Mouse (Mus musculus) embryonic fibroblast, embryonic 13.5 days (primary cell): ENCODE data around the gene P2rx6.

Source experiments
- CTCF ChIP-seq: IDR thresholded peaks from 2 replicates; pipeline ENCODE4 v1.5.1; 2011; ENCODE audit warnings: mild to moderate bottlenecking, control low read depth, low read length, moderate library complexity, borderline replicate concordance; ENCODE audit not compliant: insufficient read depth
- POLR2A ChIP-seq: IDR thresholded peaks from 2 replicates; pipeline ENCODE4 v1.6.1; 2011; ENCODE audit warnings: low read depth, mild to moderate bottlenecking, control low read depth, low read length, moderate library complexity

DNA sequence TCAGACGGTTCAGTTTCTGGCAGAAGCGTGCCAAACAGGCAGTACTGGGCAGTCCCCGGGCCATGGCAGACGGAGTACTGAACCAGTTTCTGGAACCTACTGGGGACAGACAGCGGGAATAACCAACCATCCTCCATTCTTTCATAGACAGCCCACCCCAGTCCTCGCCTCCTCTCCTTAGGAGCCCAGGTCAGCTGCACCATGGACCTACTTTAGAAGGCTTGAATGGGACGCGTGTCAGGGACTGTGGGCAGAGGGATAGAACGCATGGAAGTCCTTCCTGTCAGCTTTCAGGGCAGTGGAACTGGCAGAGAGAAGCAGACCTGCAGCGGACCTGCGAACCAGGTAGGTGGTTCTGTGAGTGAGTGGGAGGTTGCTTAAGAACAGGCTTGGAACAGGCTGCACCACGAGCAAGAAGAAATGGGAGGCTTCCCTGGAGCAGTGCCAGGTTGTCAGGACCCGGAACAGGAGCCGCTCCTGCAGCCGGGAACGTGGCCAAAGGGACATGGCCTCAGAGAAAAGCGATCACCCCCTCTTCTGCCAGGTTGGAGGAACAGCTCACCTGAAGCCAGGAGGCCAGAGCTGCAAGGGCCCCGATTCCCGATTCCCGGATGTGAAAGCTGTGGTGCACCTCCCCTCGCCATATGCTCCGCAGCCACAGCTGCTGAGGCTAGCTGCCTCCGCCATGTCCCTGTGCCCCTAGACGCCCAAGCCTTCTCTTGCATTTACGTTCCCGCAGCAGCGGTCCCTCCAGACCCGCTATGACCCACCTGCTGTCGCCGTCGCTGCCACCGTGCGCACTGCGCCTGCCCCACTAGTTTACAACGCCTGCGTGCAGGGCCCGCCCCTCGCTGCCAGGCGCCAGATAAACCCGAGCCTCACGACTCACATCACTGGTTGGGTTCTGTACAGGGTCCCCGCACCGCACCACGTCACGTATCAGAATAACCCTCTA, 14.5 kb downstream of the P2rx6 start:
- no peak for TF ChIP-seq CTCF
- TF ChIP-seq POLR2A: no peak
